Mouse (Mus musculus) ES-Bruce4 (cell line): Measurements from ENCODE around the gene Rassf6. TPM values are rescaled to one million over a fixed set of nuclear protein-coding genes. Genes with fewer than 3 reads are reported as not detected.

Experiments
- H3K27ac ChIP-seq: 2 replicates; pipeline ENCODE4 v1.5.1; 2012; ENCODE audit warnings: low read length, inconsistent platforms; ENCODE audit not compliant: insufficient read depth
- H3K27me3 ChIP-seq: 2 replicates; pipeline ENCODE4 v1.6.1; 2012; ENCODE audit warnings: mild to moderate bottlenecking, low read length, inconsistent platforms; ENCODE audit not compliant: control insufficient read depth, poor library complexity, insufficient read depth, severe bottlenecking
- H3K36me3 ChIP-seq: 2 replicates; pipeline ENCODE4 v1.6.1; 2012; ENCODE audit warnings: inconsistent platforms, mild to moderate bottlenecking, low read length, moderate library complexity; ENCODE audit not compliant: control insufficient read depth, poor library complexity, insufficient read depth, severe bottlenecking
- H3K4me1 ChIP-seq: one replicate; pipeline ENCODE4 v1.8.1; 2011; ENCODE audit warnings: low read length; ENCODE audit not compliant: control insufficient read depth, insufficient read depth
- H3K4me3 ChIP-seq: 2 replicates; pipeline ENCODE4 v1.5.1; 2011; ENCODE audit warnings: low read depth, mild to moderate bottlenecking, low read length
- H3K9ac ChIP-seq: 2 replicates; pipeline ENCODE4 v1.6.1; 2012; ENCODE audit warnings: low read depth, mild to moderate bottlenecking, inconsistent platforms; ENCODE audit not compliant: poor library complexity, severe bottlenecking
- H3K9me3 ChIP-seq: replicated peaks from 2 replicates; pipeline ENCODE4 v1.6.1; 2012; ENCODE audit warnings: mild to moderate bottlenecking, low read length, inconsistent platforms; ENCODE audit not compliant: control insufficient read depth, poor library complexity, insufficient read depth, severe bottlenecking
- CTCF ChIP-seq: IDR thresholded peaks from one replicate; pipeline ENCODE4 v1.8.1; 2011; ENCODE audit warnings: low read depth, low read length
- EP300 ChIP-seq: IDR thresholded peaks from 2 replicates; pipeline ENCODE4 v1.6.1; 2011; ENCODE audit warnings: low read depth, low read length; ENCODE audit not compliant: insufficient read depth
- POLR2A ChIP-seq: IDR thresholded peaks from one replicate; pipeline ENCODE4 v1.8.1; 2011; ENCODE audit warnings: low read length; ENCODE audit not compliant: insufficient read depth
- polyA plus RNA-seq: library from polyadenylated mRNA; stranded (reverse); fragments of >200 nt; gene quantifications from 2 replicates; pipeline ENCODE4 v1.2.4, GENCODE M21; 2011; ENCODE audit warnings: low read depth; ENCODE audit not compliant: missing spikeins, insufficient read depth, insufficient read length

Gene Rassf6
- polyA plus RNA-seq: 4.9 and 6.0 TPM in 2 replicates

DNA sequence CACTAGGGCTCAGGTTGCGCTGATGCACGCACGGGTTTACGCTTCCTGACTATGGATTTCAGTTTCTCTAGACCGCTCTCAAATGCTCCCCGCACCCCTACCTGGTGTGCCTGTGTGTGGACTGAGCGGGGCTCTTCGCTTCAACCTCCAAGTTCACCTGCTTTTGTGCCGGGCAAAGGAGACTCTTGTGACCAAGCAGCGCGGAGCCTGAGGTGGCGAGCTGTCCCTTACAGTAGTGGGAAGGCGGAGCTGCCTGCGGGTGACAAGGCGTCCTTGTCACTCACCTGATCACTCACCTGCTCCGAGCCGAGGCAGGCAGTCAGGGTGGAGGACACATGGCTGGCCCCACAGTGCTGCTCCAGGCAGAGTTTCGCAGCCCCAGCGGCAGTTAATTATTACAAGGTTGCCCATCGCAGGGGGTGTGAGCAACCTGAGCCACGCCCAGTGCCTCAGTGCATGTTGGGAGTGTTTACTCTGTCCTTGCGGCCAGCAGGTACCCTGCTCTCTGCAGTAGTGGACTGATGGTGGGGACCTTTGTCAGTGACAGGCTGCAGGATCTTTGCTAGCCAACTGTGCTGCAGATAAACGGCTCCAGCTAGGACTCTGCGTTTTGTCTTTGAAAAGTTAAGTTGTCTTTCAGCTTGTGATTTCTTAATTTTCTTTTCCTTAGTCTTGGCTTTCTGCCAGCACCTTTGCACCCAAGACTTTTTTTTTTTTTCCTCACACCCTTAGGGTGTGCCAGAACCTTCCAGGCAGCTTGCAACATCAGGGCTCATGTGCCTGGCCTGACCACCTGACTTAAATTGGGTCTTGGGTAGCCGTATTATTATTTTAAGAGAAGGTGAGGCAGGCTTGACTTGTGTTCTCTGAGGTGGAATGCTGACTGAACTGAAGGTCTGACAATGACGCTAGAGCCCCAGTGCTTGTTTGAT lies at the start of gene Rassf6:
Rassf6 (minus strand) TSS at position 372 of the 932 bp plus-strand sequence.
- Histone ChIP-seq H3K4me1 (no peaks in the 10 kb centered on the region), H3K27ac (no peak within 1 kb of the TSS), H3K9me3 (no peaks in the 10 kb centered on the region), H3K27me3 (no peaks in the 10 kb centered on the region), H3K36me3 (no peaks in the 10 kb centered on the region), H3K4me3 (peak within 1 kb of the TSS; percentile 49), H3K9ac (0 out of 2 replicates have a peak within 1 kb of the TSS, but pooled peaks have one; percentile 1)
- no peak for TF ChIP-seq POLR2A
- TF ChIP-seq CTCF: no peak
- no peak for TF ChIP-seq EP300

DNA sequence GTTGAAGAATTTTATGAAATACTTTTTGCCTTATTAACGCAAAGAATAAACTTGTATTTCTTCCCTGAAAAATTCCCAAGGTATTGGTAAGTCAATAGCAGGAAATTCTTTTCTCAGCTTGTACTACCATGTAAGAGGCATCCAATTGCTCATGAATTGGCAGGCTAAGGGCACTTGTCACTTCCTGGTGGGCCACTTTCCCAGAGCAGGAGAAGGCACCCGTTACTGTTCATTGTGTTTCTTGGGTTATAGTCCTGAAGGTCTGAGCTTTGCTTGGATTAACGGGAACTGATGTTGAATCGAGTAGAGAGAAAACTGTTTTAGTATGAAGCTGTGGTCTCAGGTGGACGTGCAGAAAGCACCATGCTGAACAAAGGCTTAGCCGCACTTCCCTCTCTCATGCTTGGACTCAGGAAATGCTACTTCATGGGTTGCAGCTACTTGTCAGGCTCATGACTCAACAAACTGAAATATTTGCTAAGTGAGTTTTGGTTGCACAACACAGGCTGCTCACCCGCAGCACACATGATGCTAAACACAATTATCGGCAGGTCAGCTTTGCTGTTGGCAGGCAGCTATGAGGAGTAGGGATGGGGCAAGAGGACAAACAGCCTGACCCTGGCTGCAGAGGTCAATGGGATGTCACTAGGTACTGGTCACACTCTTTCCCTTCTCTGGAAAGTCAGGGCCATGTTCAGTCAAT lies 49.1 kb upstream of the Rassf6 start:
- no peak overlapping the region for H3K4me3 ChIP-seq
- H3K4me1 ChIP-seq: no peaks in the 10 kb centered on the region
- H3K27ac ChIP-seq: no peak overlapping the region
- no peaks in the 10 kb centered on the region for H3K27me3 ChIP-seq
- no peak for TF ChIP-seq POLR2A
- TF ChIP-seq EP300: no peak
- no peak for TF ChIP-seq CTCF
- no peaks in the 10 kb centered on the region for H3K36me3 ChIP-seq
- H3K9ac ChIP-seq: no peak overlapping the region
- H3K9me3 ChIP-seq: no peaks in the 10 kb centered on the region

DNA sequence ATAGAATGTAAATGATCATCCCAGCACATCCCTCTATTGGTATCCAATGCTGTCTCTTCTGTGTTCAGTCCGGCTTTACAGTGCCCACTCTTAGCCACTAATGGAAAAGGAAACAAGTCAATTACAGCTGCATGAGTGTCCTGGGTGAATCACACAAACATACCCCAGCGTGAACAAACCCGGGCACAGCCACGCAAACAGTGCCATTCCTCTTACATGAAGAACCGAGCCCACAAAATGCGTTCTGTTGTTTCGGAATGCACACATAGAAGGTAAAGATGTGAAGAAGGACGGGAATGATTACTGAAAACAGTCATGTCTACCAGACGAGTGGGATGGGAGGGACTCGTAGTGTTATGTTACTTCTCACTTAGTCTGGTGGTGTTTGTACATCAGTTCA lies 47.5 kb upstream of the Rassf6 start:
- H3K9ac ChIP-seq: no peak overlapping the region
- H3K4me3 ChIP-seq: no peak overlapping the region
- no peaks in the 10 kb centered on the region for H3K9me3 ChIP-seq
- TF ChIP-seq POLR2A: no peak
- no peak for TF ChIP-seq EP300
- TF ChIP-seq CTCF: no peak
- H3K4me1 ChIP-seq: no peaks in the 10 kb centered on the region
- no peak overlapping the region for H3K27ac ChIP-seq
- no peaks in the 10 kb centered on the region for H3K36me3 ChIP-seq
- H3K27me3 ChIP-seq: no peaks in the 10 kb centered on the region

DNA sequence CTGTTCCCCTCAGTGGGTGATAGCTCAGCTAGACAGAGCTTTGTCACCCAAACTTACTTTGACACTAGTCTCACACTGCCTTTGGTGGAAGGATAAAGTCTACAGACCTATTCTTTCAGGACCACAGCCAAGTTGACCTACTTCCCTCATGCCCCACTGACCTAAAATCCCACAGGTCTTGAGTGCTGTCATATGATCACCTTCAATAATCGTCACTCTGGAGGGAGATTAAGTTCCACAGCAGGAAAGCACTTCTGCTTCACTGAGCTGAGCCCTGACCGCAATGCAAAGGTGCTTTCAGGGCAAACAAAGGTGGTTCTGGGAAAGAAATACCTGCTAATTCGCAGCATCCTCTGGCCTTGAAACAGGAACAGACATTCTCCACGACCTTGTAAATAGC lies 44.5 kb upstream of the Rassf6 start:
- TF ChIP-seq POLR2A (no peak), CTCF (no peak), EP300 (no peak)
- Histone ChIP-seq H3K36me3 (no peaks in the 10 kb centered on the region), H3K4me3 (no peak overlapping the region), H3K27ac (no peak overlapping the region), H3K9me3 (no peaks in the 10 kb centered on the region), H3K27me3 (no peaks in the 10 kb centered on the region), H3K9ac (no peak overlapping the region), H3K4me1 (no peaks in the 10 kb centered on the region)

DNA sequence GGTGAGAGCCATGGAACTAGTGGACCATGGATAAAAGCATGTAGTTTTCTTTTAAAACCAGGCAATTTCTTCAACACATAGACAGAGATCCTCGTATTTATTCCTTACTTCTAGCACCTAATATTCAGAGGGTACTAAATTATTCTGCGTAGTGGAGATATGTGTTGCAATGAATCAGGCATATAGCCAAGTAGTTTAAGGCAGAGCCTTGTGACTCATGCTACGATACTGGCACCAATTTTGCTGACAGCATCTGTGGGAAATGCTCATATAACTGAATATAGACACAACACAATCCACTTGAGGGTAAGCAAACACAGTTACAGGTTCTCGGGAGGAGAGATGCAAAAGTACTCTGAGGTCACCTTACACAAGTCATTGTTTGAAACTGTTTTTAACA lies 41.4 kb upstream of the Rassf6 start:
- Histone ChIP-seq H3K9me3 (no peaks in the 10 kb centered on the region), H3K9ac (no peak overlapping the region), H3K4me1 (no peaks in the 10 kb centered on the region), H3K4me3 (no peak overlapping the region), H3K27me3 (no peaks in the 10 kb centered on the region), H3K27ac (no peak overlapping the region), H3K36me3 (no peaks in the 10 kb centered on the region)
- TF ChIP-seq EP300 (no peak), POLR2A (no peak), CTCF (no peak)

DNA sequence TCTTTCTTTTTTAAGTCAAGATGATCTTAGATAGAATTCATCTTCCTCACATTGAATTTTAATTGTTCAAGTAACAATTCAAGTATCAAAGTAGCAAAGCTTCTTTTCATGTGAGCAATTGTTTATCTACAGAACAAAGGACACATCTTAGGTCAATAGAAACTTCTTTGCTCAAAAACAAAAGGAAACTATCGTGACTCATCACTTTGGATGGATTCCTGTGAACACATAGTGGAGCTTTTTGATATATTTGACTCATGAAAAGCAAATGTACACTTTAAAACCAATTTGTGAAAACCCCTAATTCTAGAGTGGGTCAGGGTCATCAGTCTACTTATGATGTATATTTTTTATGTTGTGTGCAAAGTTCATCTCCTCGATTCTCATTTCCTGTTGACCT lies 37.1 kb upstream of the Rassf6 start:
- Histone ChIP-seq H3K9me3 (no peaks in the 10 kb centered on the region), H3K27me3 (no peaks in the 10 kb centered on the region), H3K4me3 (no peak overlapping the region), H3K36me3 (no peaks in the 10 kb centered on the region), H3K4me1 (no peaks in the 10 kb centered on the region), H3K27ac (no peak overlapping the region), H3K9ac (no peak overlapping the region)
- TF ChIP-seq EP300 (no peak), POLR2A (no peak), CTCF (no peak)
